Mouse (Mus musculus) urinary bladder, postnatal 4 days (tissue): ENCODE measurements around the gene Cers3.

Source experiments
- DNase-seq, 2 experiments: peaks; one replicate each; pipeline ENCODE4 v3.0.0; 2021 to 2022; ENCODE audit warnings: low spot score in 2 of 2

The Cers3 gene

DNA sequence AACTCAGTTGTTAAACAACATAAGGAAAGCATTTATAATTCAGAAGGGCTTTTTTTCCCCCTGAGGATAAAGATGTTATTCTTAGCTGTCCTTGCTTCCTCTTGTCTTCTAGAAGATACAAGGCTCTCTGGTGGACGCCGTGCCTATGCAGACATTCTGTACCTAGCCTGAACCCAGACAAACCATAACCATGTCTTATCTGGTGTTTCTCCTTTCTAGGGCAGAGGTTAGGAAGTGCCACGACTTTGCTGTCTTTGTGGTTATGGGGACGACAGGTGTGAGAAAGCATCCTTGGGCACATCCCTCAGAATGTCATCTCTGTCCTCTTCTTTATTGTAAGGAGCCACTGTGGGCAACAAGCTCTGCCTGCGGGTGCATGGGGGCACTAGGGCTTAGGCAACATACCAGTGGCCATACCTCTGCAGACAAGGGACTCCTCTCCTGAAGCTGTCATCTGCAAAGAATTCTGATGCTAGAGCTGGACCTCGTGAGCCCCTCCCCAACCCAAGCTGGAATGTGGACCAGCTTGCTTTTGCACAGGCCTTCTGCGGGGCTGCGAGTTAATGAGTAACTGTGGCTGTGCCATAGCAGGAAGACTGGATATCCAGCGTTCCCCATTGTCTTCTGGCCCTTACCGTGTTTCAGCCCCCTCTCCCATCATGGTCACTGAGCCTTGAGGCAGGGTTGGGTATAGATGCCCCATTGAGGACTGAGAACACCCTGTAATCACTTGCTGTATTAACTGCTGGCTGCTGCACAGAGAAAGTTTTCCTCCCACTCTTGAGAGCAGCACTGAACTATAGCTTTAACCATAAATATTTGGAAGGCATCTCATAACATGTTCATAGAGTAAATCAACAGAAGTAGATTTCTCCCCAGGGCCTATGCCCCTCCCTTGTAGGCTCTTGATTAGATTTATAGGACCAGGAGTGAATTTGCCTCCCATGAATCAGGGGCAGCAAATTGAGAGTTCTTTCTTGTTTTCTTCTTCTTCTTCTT lies 36.9 kb downstream of the Cers3 start:
- DNase-seq: peak in 1 of 2 experiments; percentile 67

- DNase-seq: no peak
Measured at GRCm38 (mm10) chr7:66786476-66786875, 43.2 kb downstream of the Cers3 start.

- DNase-seq: no peak
Measured at GRCm38 (mm10) chr7:66787816-66788215, 44.5 kb downstream of the Cers3 start.

- no peak for DNase-seq
Measured at GRCm38 (mm10) chr7:66789860-66790748, 46.8 kb downstream of the Cers3 start.

GRCm38 (mm10) chr7:66791022-66791421 lies 47.7 kb downstream of the Cers3 start:
- no peak for DNase-seq

GRCm38 (mm10) chr7:66796909-66797308 lies 53.6 kb downstream of the Cers3 start:
- DNase-seq: no peak

- DNase-seq: no peak
Measured at GRCm38 (mm10) chr7:66797345-66797744, 54.0 kb downstream of the Cers3 start.

- peak in 1 of 2 experiments; percentile 24 for DNase-seq
Measured at GRCm38 (mm10) chr7:66798826-66799225, 55.5 kb downstream of the Cers3 start.

GRCm38 (mm10) chr7:66800784-66801183 lies 57.5 kb downstream of the Cers3 start:
- DNase-seq: no peak

DNA sequence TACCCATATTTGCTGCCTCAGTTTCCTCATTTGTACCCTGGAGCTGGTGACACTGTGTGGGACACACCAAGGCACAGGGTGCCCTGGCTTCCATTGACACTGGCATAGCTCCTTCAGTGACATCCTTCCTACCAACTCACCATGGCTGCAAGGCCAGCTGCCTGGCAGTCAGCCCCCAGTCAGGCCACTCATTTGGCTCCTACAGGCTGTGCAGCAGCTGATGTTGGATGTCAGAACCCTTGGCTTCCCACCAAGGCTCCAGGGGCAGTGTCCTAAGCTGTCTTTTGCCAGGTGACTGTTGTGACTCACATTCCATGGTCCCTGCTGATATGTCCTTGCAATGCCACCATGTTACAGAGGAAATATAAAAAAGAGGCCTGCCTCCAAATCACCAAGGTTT lies 58.5 kb downstream of the Cers3 start:
- DNase-seq: no peak

- DNase-seq: no peak
Measured at GRCm38 (mm10) chr7:66803798-66804197, 60.5 kb downstream of the Cers3 start.

- no peak for DNase-seq
Measured at GRCm38 (mm10) chr7:66806801-66807200, 63.5 kb downstream of the Cers3 start.

DNA sequence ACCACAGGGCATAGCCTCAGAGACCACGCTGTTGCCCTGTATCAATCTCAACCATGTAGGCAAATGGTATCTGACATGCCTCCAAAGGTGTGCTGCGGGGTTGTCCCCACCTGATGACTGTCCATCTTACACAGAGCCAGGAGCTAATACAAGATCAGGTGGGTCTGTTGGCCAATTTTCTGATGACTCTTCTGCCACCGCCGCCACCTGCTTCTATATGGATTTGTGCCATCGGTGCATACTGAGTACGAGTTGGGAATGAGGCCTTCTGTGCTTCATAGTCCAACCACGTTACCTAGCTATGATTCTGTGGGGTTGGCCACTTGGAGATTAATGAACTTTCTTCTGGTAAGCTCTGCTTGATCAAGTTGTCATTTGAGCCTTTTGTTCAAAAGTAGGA lies 67.1 kb downstream of the Cers3 start:
- DNase-seq: no peak

GRCm38 (mm10) chr7:66811294-66811693 lies 68.0 kb downstream of the Cers3 start:
- DNase-seq: no peak

GRCm38 (mm10) chr7:66812289-66812688 lies 69.0 kb downstream of the Cers3 start:
- no peak for DNase-seq

- DNase-seq: no peak
Measured at GRCm38 (mm10) chr7:66812737-66813136, 69.4 kb downstream of the Cers3 start.

- no peak for DNase-seq
Measured at GRCm38 (mm10) chr7:66813172-66813571, 69.9 kb downstream of the Cers3 start.

- DNase-seq: no peak
Measured at GRCm38 (mm10) chr7:66815526-66815925, 72.2 kb downstream of the Cers3 start.

DNA sequence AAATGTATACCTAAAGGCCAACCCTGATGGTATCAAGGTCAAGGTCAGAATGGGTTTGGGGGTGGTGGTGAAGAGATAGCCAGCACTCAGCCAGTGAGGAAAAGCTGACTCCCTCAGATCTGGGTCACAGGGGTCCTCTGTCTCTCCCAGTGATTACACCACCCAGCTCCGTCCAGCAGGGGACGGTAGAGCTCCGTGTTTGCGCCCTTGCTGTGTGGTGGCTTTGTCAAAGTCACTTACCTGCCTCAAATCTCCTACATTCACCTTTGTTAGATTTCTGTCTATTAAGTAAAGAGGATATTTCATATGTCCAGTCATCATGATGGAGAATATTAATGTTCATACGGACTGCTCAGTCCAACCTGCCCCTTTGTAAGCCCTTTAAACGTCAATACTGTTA lies 76.7 kb downstream of the Cers3 start:
- DNase-seq: no peak

DNA sequence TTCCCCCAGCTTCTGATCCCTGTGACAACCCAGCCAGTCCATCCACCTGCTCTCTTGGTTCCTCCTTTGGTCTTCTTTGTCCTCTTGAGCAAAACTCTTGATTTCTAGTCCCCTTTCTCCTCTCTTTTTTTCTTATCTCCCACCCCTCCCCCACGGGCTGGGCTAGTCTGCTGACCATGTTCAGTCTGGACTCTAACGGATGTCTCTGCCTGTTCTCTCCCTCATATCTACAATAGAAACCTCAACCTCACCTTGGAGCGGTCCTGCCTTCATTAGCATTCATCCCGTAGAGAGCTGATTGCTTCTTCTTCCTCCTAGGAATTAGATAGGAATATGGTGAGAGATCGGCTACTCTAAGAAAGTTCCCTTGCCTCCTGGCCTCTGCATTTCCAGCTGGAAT lies 87.5 kb downstream of the Cers3 start:
- no peak for DNase-seq

- peak; percentile 36 to 74 for DNase-seq
Measured at GRCm38 (mm10) chr7:66831295-66831694, 88.0 kb downstream of the Cers3 start.

GRCm38 (mm10) chr7:66839463-66840007 lies 96.2 kb downstream of the Cers3 start, which contains the start of gene Adamts17:
Adamts17 (plus strand) TSS chr7:66839735.
- peak; percentile 91 to 92 for DNase-seq
